Mouse (Mus musculus) testis, postnatal 14 days (tissue): ENCODE measurements around the gene Olfr1110.
"Not testable (repeated sequence)": the region's sequence is repeated elsewhere in the genome, so short reads cannot be mapped to it uniquely, and the experiment has no call there.

ENCODE experiments used
- DNase-seq: peaks from one replicate; pipeline ENCODE4 v3.0.0; 2021; ENCODE audit warnings: low spot score

Olfr1110 gene

GRCm38 (mm10) chr2:87140200-87140599, at the start of gene Olfr1110:
TSS of gene Olfr1110 (minus strand) at chr2:87140300.
- no peak for DNase-seq

GRCm38 (mm10) chr2:87187498-87187897, 47.4 kb upstream of the Olfr1110 start, which contains the start of gene Olfr1112:
TSS of gene Olfr1112 (plus strand) at chr2:87187798.
- no peak for DNase-seq

- DNase-seq: not testable (repeated sequence)
These were observed 27.6 kb upstream of the Olfr1110 start for GRCm38 (mm10) chr2:87167731-87168130.

- no peak for DNase-seq
These were observed 12.4 kb upstream of the Olfr1110 start, which contains the start of gene Olfr1111 for GRCm38 (mm10) chr2:87152524-87152923. TSS of gene Olfr1111 (minus strand) at chr2:87152624.

GRCm38 (mm10) chr2:87114467-87114866, 25.6 kb downstream of the Olfr1110 start, which contains the start of gene Olfr259:
TSS of gene Olfr259 (minus strand) at chr2:87114567.
- no peak for DNase-seq

GRCm38 (mm10) chr2:87095908-87096307, 44.2 kb downstream of the Olfr1110 start, which contains the start of gene Olfr1109:
TSS of gene Olfr1109 (minus strand) at chr2:87096008.
- DNase-seq: no peak
